Mouse (Mus musculus) liver, embryonic 12.5 days (tissue): ENCODE measurements around the gene Drd4. TPM values are rescaled to one million over a fixed set of nuclear protein-coding genes. Genes with fewer than 3 reads are reported as not detected.

Experiments used
- ATAC-seq: fragments of 200-750 bp; cut with Nextera tagmentation; 2 replicates; pipeline ENCODE4 v1.8.0; 2017; ENCODE audit warnings: moderate number of reproducible peaks, mild to moderate bottlenecking, moderate library complexity
- H3K27ac ChIP-seq: fragments of 300-500 bp; sonication (generic); 2 replicates; pipeline ENCODE4 v1.5.1; 2016; ENCODE audit warnings: mild to moderate bottlenecking
- H3K27me3 ChIP-seq: fragments of 300-500 bp; sonication (generic); replicated peaks from 2 replicates; pipeline ENCODE4 v1.6.1; 2016; ENCODE audit warnings: mild to moderate bottlenecking, moderate library complexity
- H3K36me3 ChIP-seq: fragments of 300-500 bp; sonication (generic); 2 replicates; pipeline ENCODE4 v1.6.1; 2016; ENCODE audit warnings: mild to moderate bottlenecking, moderate library complexity
- H3K4me1 ChIP-seq: fragments of 300-500 bp; sonication (generic); 2 replicates; pipeline ENCODE4 v1.6.1; 2016
- H3K4me2 ChIP-seq: fragments of 300-500 bp; sonication (generic); 2 replicates; pipeline ENCODE4 v1.6.1; 2016; ENCODE audit warnings: mild to moderate bottlenecking, moderate library complexity
- H3K4me3 ChIP-seq: fragments of 300-500 bp; sonication (generic); 2 replicates; pipeline ENCODE4 v1.5.1; 2016; ENCODE audit warnings: mild to moderate bottlenecking, moderate library complexity
- H3K9ac ChIP-seq: fragments of 300-500 bp; sonication (generic); 2 replicates; pipeline ENCODE4 v1.6.1; 2016; ENCODE audit warnings: mild to moderate bottlenecking, moderate library complexity
- H3K9me3 ChIP-seq: fragments of 300-500 bp; sonication (generic); replicated peaks from 2 replicates; pipeline ENCODE4 v1.6.1; 2016; ENCODE audit warnings: mild to moderate bottlenecking, moderate library complexity
- WGBS: fragments of 180-500 bp; shearing (Covaris S2); methylation state at CpG from one replicate; pipeline ENCODE4 v1.1.7; 2016; ENCODE audit not compliant: insufficient replicate concordance; 5-methylcytosine and 5-hydroxymethylcytosine counted together
- polyA plus RNA-seq: library from polyadenylated mRNA; unstranded; fragments of >200 nt; fragmentation: Nextera tagmentation; extraction: Ambion mirVana; gene quantifications from 2 replicates; pipeline ENCODE4 v1.2.1, GENCODE M21; 2016

Drd4 gene
- polyA plus RNA-seq, 1 experiment from 2014 or later, result 0.04 TPM

- H3K9ac ChIP-seq, result no peak overlapping the region
- no peak overlapping the region for H3K27ac ChIP-seq
- peaks cover 27% of the 10 kb centered on the region for H3K4me1 ChIP-seq
- H3K9me3 ChIP-seq, result no peaks in the 10 kb centered on the region
- H3K4me2 ChIP-seq, result no peak overlapping the region
- no peak overlapping the region for H3K4me3 ChIP-seq
- ATAC-seq, result peak; percentile 57
- peaks cover 52% of the 10 kb centered on the region for H3K36me3 ChIP-seq
- peaks cover 35% of the 10 kb centered on the region for H3K27me3 ChIP-seq
- WGBS, result 56% methylated on average over 3 of the region's 3 CpGs
These were observed 6.3 kb downstream of the Drd4 start for GRCm38 (mm10) chr7:141297926-141298650.

- H3K4me1 ChIP-seq, result peaks cover 19% of the 10 kb centered on the region
- ATAC-seq, result no peak
- H3K4me2 ChIP-seq, result no peak overlapping the region
- peaks cover 63% of the 10 kb centered on the region for H3K36me3 ChIP-seq
- H3K9ac ChIP-seq, result no peak overlapping the region
- H3K27ac ChIP-seq, result no peak overlapping the region
- 85% methylated on average over 8 of the region's 8 CpGs for WGBS
- no peaks in the 10 kb centered on the region for H3K9me3 ChIP-seq
- peaks cover 24% of the 10 kb centered on the region for H3K27me3 ChIP-seq
- no peak overlapping the region for H3K4me3 ChIP-seq
These were observed 7.4 kb downstream of the Drd4 start for GRCm38 (mm10) chr7:141299175-141299574.

GRCm38 (mm10) chr7:141301386-141301785 is 9.6 kb downstream of the Drd4 start:
- Histone ChIP-seq H3K27me3 (peaks cover 2% of the 10 kb centered on the region), H3K27ac (no peak overlapping the region), H3K4me1 (peaks cover 11% of the 10 kb centered on the region; the same call in 1 of the 2 replicates), H3K4me3 (no peak overlapping the region), H3K9me3 (no peaks in the 10 kb centered on the region), H3K36me3 (peaks cover 85% of the 10 kb centered on the region), H3K4me2 (no peak overlapping the region), H3K9ac (no peak overlapping the region)
- ATAC-seq, result no peak
- WGBS, result 88% methylated on average over 9 of the region's 9 CpGs

- Histone ChIP-seq H3K9me3 (no peaks in the 10 kb centered on the region), H3K36me3 (peaks cover 88% of the 10 kb centered on the region), H3K9ac (no peak overlapping the region), H3K27me3 (no peaks in the 10 kb centered on the region), H3K27ac (no peak overlapping the region), H3K4me1 (peaks cover 7% of the 10 kb centered on the region; the same call in 1 of the 2 replicates), H3K4me2 (no peak overlapping the region), H3K4me3 (no peak overlapping the region)
- ATAC-seq, result no peak
- WGBS, result 75% methylated on average over 1 of the region's 1 CpGs
These were observed 11.0 kb downstream of the Drd4 start for GRCm38 (mm10) chr7:141302702-141303268.

- no peaks in the 10 kb centered on the region for H3K4me1 ChIP-seq
- H3K27ac ChIP-seq, result no peak overlapping the region
- no peak for ATAC-seq
- peaks cover 100% of the 10 kb centered on the region for H3K36me3 ChIP-seq
- 91% methylated on average over 4 of the region's 4 CpGs for WGBS
- H3K4me2 ChIP-seq, result no peak overlapping the region
- H3K9me3 ChIP-seq, result no peaks in the 10 kb centered on the region
- no peak overlapping the region for H3K4me3 ChIP-seq
- no peak overlapping the region for H3K9ac ChIP-seq
- no peaks in the 10 kb centered on the region for H3K27me3 ChIP-seq
These were observed 12.7 kb downstream of the Drd4 start for GRCm38 (mm10) chr7:141304537-141304936.

GRCm38 (mm10) chr7:141314416-141314815 is 22.6 kb downstream of the Drd4 start:
- WGBS, result 77% methylated on average over 2 of the region's 2 CpGs
- no peaks in the 10 kb centered on the region for H3K9me3 ChIP-seq
- no peaks in the 10 kb centered on the region for H3K27me3 ChIP-seq
- H3K4me2 ChIP-seq, result no peak overlapping the region
- no peak overlapping the region for H3K9ac ChIP-seq
- no peaks in the 10 kb centered on the region for H3K4me1 ChIP-seq
- peaks cover 99% of the 10 kb centered on the region for H3K36me3 ChIP-seq
- ATAC-seq, result no peak
- H3K4me3 ChIP-seq, result no peak overlapping the region
- H3K27ac ChIP-seq, result no peak overlapping the region

GRCm38 (mm10) chr7:141315076-141315475 is 23.3 kb downstream of the Drd4 start:
- no peak for ATAC-seq
- Histone ChIP-seq H3K27ac (no peak overlapping the region), H3K4me3 (no peak overlapping the region), H3K4me2 (no peak overlapping the region), H3K27me3 (no peaks in the 10 kb centered on the region), H3K9ac (no peak overlapping the region), H3K4me1 (no peaks in the 10 kb centered on the region), H3K36me3 (peaks cover 99% of the 10 kb centered on the region), H3K9me3 (no peaks in the 10 kb centered on the region)
- WGBS, result 70% methylated on average over 8 of the region's 8 CpGs

- Histone ChIP-seq H3K4me1 (no peaks in the 10 kb centered on the region), H3K27me3 (no peaks in the 10 kb centered on the region), H3K4me2 (no peak overlapping the region), H3K36me3 (peaks cover 99% of the 10 kb centered on the region), H3K27ac (no peak overlapping the region), H3K9ac (no peak overlapping the region), H3K9me3 (no peaks in the 10 kb centered on the region), H3K4me3 (no peak overlapping the region)
- WGBS, result 69% methylated on average over 5 of the region's 5 CpGs
- peak; percentile 37; the same call in 1 of the 2 replicates for ATAC-seq
These were observed 24.2 kb downstream of the Drd4 start for GRCm38 (mm10) chr7:141315974-141316373.

GRCm38 (mm10) chr7:141317619-141318132 is 25.9 kb downstream of the Drd4 start:
- no peaks in the 10 kb centered on the region for H3K4me1 ChIP-seq
- H3K4me3 ChIP-seq, result no peak overlapping the region
- ATAC-seq, result no peak
- no peak overlapping the region for H3K27ac ChIP-seq
- no peak overlapping the region for H3K9ac ChIP-seq
- 68% methylated on average over 1 of the region's 1 CpGs for WGBS
- H3K9me3 ChIP-seq, result no peaks in the 10 kb centered on the region
- H3K36me3 ChIP-seq, result peaks cover 99% of the 10 kb centered on the region
- no peak overlapping the region for H3K4me2 ChIP-seq
- H3K27me3 ChIP-seq, result no peaks in the 10 kb centered on the region

GRCm38 (mm10) chr7:141319446-141319845 is 27.6 kb downstream of the Drd4 start:
- no peak for ATAC-seq
- peaks cover 100% of the 10 kb centered on the region for H3K36me3 ChIP-seq
- peaks cover 5% of the 10 kb centered on the region for H3K4me1 ChIP-seq
- H3K4me3 ChIP-seq, result no peak overlapping the region
- H3K9ac ChIP-seq, result no peak overlapping the region
- no peak overlapping the region for H3K27ac ChIP-seq
- H3K4me2 ChIP-seq, result no peak overlapping the region
- no peaks in the 10 kb centered on the region for H3K9me3 ChIP-seq
- WGBS, result 75% methylated on average over 2 of the region's 2 CpGs
- no peaks in the 10 kb centered on the region for H3K27me3 ChIP-seq

GRCm38 (mm10) chr7:141324686-141325085 is 32.9 kb downstream of the Drd4 start:
- H3K4me2 ChIP-seq, result 0 out of 2 replicates have a peak overlapping the region, but pooled peaks have one; percentile 3
- H3K27me3 ChIP-seq, result no peaks in the 10 kb centered on the region
- H3K4me1 ChIP-seq, result peaks cover 44% of the 10 kb centered on the region
- no peak for ATAC-seq
- no peaks in the 10 kb centered on the region for H3K9me3 ChIP-seq
- peaks cover 50% of the 10 kb centered on the region for H3K36me3 ChIP-seq
- no peak overlapping the region for H3K4me3 ChIP-seq
- no peak overlapping the region for H3K27ac ChIP-seq
- 0 out of 2 replicates have a peak overlapping the region, but pooled peaks have one; percentile 17 for H3K9ac ChIP-seq
- 78% methylated on average over 1 of the region's 1 CpGs for WGBS
